Mouse (Mus musculus) liver, postnatal 0 days (tissue): Measurements from ENCODE around the gene Nfu1. TPM values are rescaled to one million over a fixed set of nuclear protein-coding genes. Genes with fewer than 3 reads are reported as not detected.
A peak's percentile ranks its signal among the peaks of the same experiment; 100 is the strongest.
"Not testable (repeated sequence)": the region's sequence is repeated elsewhere in the genome, so short reads cannot be mapped to it uniquely, and the experiment has no call there.

Source experiments
- ATAC-seq: fragments of 200-750 bp; cut with Nextera tagmentation; 2 replicates; pipeline ENCODE4 v1.8.0; 2017; ENCODE audit warnings: mild to moderate bottlenecking, moderate library complexity
- DNase-seq: peaks from one replicate; pipeline ENCODE4 v3.0.0-alpha.2; 2016
- H3K27ac ChIP-seq: fragments of 300-500 bp; sonication (generic); 2 replicates; pipeline ENCODE4 v1.5.1; 2014; ENCODE audit warnings: antibody characterized with exemption, moderate library complexity, mild to moderate bottlenecking, low read depth
- H3K27me3 ChIP-seq: fragments of 300-500 bp; sonication (generic); 2 replicates; pipeline ENCODE4 v1.6.1; 2014; ENCODE audit warnings: low read length, control low read depth, mixed read lengths; ENCODE audit not compliant: insufficient read depth
- H3K36me3 ChIP-seq: fragments of 300-500 bp; sonication (generic); replicated peaks from 2 replicates; pipeline ENCODE4 v1.6.1; 2014; ENCODE audit warnings: mild to moderate bottlenecking, control low read depth, low read length, moderate library complexity, mixed read lengths; ENCODE audit not compliant: insufficient read depth
- H3K4me1 ChIP-seq: fragments of 300-500 bp; sonication (generic); 2 replicates; pipeline ENCODE4 v1.6.1; 2014; ENCODE audit warnings: antibody characterized with exemption, mild to moderate bottlenecking, control low read depth; ENCODE audit not compliant: insufficient read depth
- H3K4me2 ChIP-seq: fragments of 300-500 bp; sonication (generic); 2 replicates; pipeline ENCODE4 v1.6.1; 2014; ENCODE audit warnings: low read depth, mild to moderate bottlenecking, low read length, moderate library complexity, mixed read lengths
- H3K4me3 ChIP-seq: fragments of 300-500 bp; sonication (generic); 2 replicates; pipeline ENCODE4 v1.5.1; 2014; ENCODE audit warnings: low read depth, low read length
- H3K9ac ChIP-seq: fragments of 300-500 bp; sonication (generic); replicated peaks from 2 replicates; pipeline ENCODE4 v1.6.1; 2014; ENCODE audit warnings: mild to moderate bottlenecking, moderate library complexity
- H3K9me3 ChIP-seq: fragments of 300-500 bp; sonication (generic); 2 replicates; pipeline ENCODE4 v1.6.1; 2016; ENCODE audit warnings: mild to moderate bottlenecking, control low read depth, low read length, mixed read lengths
- CTCF ChIP-seq: sonication (generic); IDR thresholded peaks from 2 replicates; pipeline ENCODE4 v1.5.1; 2016; ENCODE audit warnings: antibody characterized with exemption, low read depth
- EP300 ChIP-seq: IDR thresholded peaks from 2 replicates; pipeline ENCODE4 v1.6.1; 2016; ENCODE audit warnings: antibody characterized with exemption, low read depth, mild to moderate bottlenecking
- WGBS: fragments of 180-500 bp; shearing (Covaris S2); extraction: QIAGEN DNeasy Blood & Tissue Kit; methylation state at CpG from one replicate; pipeline ENCODE4 v1.1.7; 2014; ENCODE audit not compliant: insufficient replicate concordance; 5-methylcytosine and 5-hydroxymethylcytosine counted together
- polyA plus RNA-seq: library from polyadenylated mRNA; unstranded; fragments of >200 nt; fragmentation: Nextera tagmentation; extraction: Ambion mirVana; gene quantifications from 2 replicates; pipeline ENCODE4 v1.2.1, GENCODE M21; 2015

The Nfu1 gene
- polyA plus RNA-seq, 1 experiment from 2014 or later = 53.5 TPM

DNA sequence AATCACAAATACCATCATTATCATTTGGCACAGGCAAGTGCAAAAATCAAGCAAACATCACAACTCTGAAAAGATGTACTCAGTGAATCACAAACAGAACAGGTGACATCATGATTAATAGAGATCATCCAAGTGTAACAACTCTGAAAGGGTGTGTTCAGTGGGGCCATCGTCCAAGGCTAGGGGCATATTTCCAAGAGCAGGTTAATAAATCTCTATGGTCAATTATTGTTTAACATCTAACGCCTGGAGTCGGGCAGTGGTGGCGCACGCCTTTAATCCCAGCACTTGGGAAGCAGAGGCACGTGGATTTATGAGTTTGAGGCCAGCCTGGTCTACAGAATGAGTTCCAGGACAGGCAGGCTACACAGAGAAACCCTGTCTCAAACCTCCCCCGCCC, 22.3 kb downstream of the Nfu1 start:
- ATAC-seq = peak; percentile 87
- not testable (repeated sequence) for H3K4me3 ChIP-seq, H3K27me3 ChIP-seq, H3K36me3 ChIP-seq, H3K9ac ChIP-seq, H3K4me1 ChIP-seq, H3K4me2 ChIP-seq, H3K9me3 ChIP-seq
- peak overlapping the region; percentile 78; the same call in 1 of the 2 replicates for H3K27ac ChIP-seq
- TF ChIP-seq EP300 = peak; percentile 63
- DNase-seq = peak; percentile 42
- 56% methylated on average over 7 of the region's 7 CpGs for WGBS

DNA sequence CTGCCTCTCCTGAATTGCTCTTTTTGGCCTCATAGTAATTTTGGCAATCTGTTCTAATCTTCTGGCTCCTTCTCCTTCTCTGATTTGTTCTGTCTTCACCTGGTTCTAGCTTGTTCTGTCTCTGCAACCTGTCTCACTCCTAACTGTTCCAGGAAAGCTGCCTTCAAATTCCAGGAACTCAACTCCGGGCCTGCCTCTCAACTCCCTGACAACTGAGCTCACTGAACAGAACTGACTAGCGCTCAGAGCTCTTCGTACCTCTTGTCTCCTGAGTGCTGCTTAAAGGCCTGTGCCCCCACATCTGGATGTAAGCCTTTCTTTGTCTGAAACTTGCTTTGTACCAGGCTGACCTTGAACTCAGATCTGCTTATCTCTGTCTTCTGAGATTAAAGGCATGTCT, 23.4 kb downstream of the Nfu1 start:
- H3K9me3 ChIP-seq = peaks cover 4% of the 10 kb centered on the region; the same call in 1 of the 2 replicates
- ATAC-seq (no peak), DNase-seq (no peak)
- no peak overlapping the region for H3K4me3 ChIP-seq
- no peaks in the 10 kb centered on the region; the same call in 1 of the 2 replicates for H3K36me3 ChIP-seq
- WGBS = 81% methylated on average over 3 of the region's 3 CpGs
- TF ChIP-seq CTCF = no peak
- TF ChIP-seq EP300 = no peak
- no peaks in the 10 kb centered on the region for H3K27me3 ChIP-seq
- no peak overlapping the region for H3K9ac ChIP-seq
- no peak overlapping the region for H3K27ac ChIP-seq
- no peak overlapping the region for H3K4me2 ChIP-seq
- 0 out of 2 replicates have a peak, but pooled peaks cover 4% of the 10 kb centered on the region for H3K4me1 ChIP-seq

GRCm38 (mm10) chr6:87034395-87034794, 25.4 kb downstream of the Nfu1 start:
- 0 out of 2 replicates have a peak, but pooled peaks cover 4% of the 10 kb centered on the region for H3K4me1 ChIP-seq
- no peak for DNase-seq
- peaks cover 4% of the 10 kb centered on the region; the same call in 1 of the 2 replicates for H3K9me3 ChIP-seq
- H3K4me2 ChIP-seq = no peak overlapping the region
- H3K27ac ChIP-seq = no peak overlapping the region
- no peaks in the 10 kb centered on the region; the same call in 1 of the 2 replicates for H3K36me3 ChIP-seq
- 71% methylated on average over 3 of the region's 3 CpGs for WGBS
- no peak for TF ChIP-seq EP300
- TF ChIP-seq CTCF = no peak
- no peak overlapping the region for H3K4me3 ChIP-seq
- H3K27me3 ChIP-seq = no peaks in the 10 kb centered on the region
- no peak for ATAC-seq
- no peak overlapping the region for H3K9ac ChIP-seq

DNA sequence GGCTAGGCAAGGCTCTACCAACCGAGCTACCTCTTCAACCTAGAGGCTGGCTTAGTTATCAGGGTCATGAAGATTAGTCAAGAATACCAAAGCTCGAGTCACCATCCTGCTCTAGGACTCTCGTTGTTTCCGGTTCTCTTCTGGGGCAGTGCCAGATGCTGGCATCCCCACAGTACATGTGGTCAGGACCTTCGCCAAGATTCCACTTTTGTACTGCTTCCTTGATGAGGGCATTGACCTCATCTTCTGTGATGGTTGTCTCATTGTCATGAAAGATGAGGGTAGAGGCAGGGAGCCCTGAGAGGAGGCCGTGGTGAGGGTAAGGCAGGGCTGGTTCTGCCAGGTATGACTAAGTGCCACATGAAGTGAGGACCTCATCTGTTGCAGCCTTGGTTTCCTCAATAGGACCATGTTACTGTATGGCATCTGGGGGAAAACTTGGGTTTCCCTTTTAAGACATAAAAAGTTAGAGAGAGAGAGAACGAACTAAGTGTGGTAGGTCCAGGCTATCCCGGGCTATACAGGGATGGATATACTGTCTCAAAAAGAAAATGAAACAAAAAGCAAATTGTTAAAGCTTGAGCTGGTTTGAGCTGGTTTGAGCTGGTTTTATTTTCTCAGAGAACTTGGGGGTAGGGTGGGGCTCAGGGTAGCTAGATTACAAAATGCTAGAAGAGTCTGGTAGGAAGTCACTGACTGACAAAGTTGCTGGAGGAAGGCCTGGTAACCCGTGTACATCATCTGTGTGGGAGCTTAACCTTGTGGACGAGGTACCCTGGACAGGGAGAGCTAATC, 29.0 kb downstream of the Nfu1 start:
- no peak overlapping the region for H3K4me3 ChIP-seq
- DNase-seq = no peak
- H3K36me3 ChIP-seq = no peaks in the 10 kb centered on the region
- no peak overlapping the region for H3K9ac ChIP-seq
- no peak for ATAC-seq
- no peak for TF ChIP-seq EP300
- no peak for TF ChIP-seq CTCF
- peaks cover 4% of the 10 kb centered on the region; the same call in 1 of the 2 replicates for H3K9me3 ChIP-seq
- WGBS = 77% methylated on average over 10 of the region's 10 CpGs
- no peaks in the 10 kb centered on the region for H3K27me3 ChIP-seq
- no peak overlapping the region for H3K4me2 ChIP-seq
- H3K4me1 ChIP-seq = peaks cover 5% of the 10 kb centered on the region
- no peak overlapping the region for H3K27ac ChIP-seq

DNA sequence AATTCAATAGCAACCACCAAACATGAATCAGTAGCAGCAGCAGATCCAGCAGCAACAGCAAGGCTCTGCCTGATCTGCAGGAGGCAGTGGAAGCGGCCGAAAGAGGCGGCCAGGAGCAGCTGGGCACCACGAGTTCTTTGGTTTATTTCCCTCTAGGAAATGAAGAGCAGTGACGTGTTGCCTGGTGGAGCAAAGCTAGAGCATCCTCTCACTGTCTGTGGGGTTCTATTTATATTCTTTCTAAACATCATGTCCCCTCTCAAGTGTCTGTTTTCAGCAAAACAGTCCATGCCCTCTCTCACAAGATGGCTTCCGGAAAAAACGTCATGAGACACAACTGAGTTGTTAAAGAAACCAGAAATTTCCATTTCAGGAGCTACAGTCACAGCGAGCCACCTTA, 30.1 kb downstream of the Nfu1 start:
- Histone ChIP-seq H3K9me3 (peaks cover 4% of the 10 kb centered on the region; the same call in 1 of the 2 replicates), H3K4me2 (no peak overlapping the region), H3K27me3 (no peaks in the 10 kb centered on the region), H3K36me3 (no peaks in the 10 kb centered on the region), H3K4me1 (peaks cover 15% of the 10 kb centered on the region), H3K9ac (no peak overlapping the region), H3K4me3 (no peak overlapping the region), H3K27ac (no peak overlapping the region)
- WGBS = 82% methylated on average over 8 of the region's 8 CpGs
- ATAC-seq (no peak), DNase-seq (no peak)
- no peak for TF ChIP-seq CTCF
- TF ChIP-seq EP300 = no peak

DNA sequence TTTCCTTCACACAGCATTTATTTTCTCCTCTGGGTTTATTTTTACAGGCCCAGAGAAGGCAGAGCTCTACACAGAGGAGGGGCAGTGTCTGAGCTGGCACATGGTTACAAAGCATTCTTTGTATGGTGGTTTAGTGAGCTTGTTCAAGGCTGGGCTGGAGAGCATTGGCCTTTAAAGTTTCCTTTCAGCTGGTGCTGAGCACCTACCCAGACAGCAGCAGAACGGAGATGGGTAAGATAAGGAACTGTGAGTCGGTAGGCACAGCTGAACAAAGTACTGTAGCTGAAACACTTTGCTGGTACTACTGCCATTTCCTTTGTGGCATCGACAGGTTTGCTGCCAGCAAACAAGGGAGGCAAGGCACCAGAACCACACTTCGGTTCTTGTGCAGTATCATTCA, 31.9 kb downstream of the Nfu1 start:
- WGBS = 47% methylated on average over 4 of the region's 4 CpGs
- no peak for DNase-seq

More for the DNA sequence above, 31.9 kb downstream of the Nfu1 start:
- peak overlapping the region; percentile 14; the same call in 1 of the 2 replicates for H3K4me2 ChIP-seq
- peaks cover 4% of the 10 kb centered on the region; the same call in 1 of the 2 replicates for H3K9me3 ChIP-seq
- TF ChIP-seq EP300 (no peak), CTCF (no peak)
- no peaks in the 10 kb centered on the region for H3K27me3 ChIP-seq
- peaks cover 21% of the 10 kb centered on the region for H3K4me1 ChIP-seq
- no peaks in the 10 kb centered on the region for H3K36me3 ChIP-seq
- H3K27ac ChIP-seq = no peak overlapping the region
- ATAC-seq = no peak
- H3K9ac ChIP-seq = no peak overlapping the region
- H3K4me3 ChIP-seq = no peak overlapping the region
